Mouse (Mus musculus) layer of hippocampus, adult 2 months (tissue): Measurements from ENCODE around the gene Dpy19l1. TPM values are rescaled to one million over a fixed set of nuclear protein-coding genes. Genes with fewer than 3 reads are reported as not detected.

Source experiments
- DNase-seq, 2 experiments: peaks; one replicate each; pipeline ENCODE4 v3.0.0; 2022; ENCODE audit warnings: low spot score in 2 of 2
- H3K27ac ChIP-seq: fragments of 200-600 bp; 2 replicates; pipeline ENCODE4 v1.8.1; 2022
- H3K4me3 ChIP-seq: fragments of 200-600 bp; 2 replicates; pipeline ENCODE4 v1.8.1; 2022; ENCODE audit warnings: mild to moderate bottlenecking
- CTCF ChIP-seq: fragments of 200-600 bp; conservative IDR thresholded peaks from 2 replicates; pipeline ENCODE4 v1.8.1; 2022; ENCODE audit warnings: antibody characterized with exemption, mild to moderate bottlenecking, moderate library complexity
- long read RNA-seq, 2 experiments: library from polyadenylated mRNA; stranded (forward); transcript quantifications; one replicate each; pipeline ENCODE4 v2.0.0; 2021; ENCODE audit warnings: borderline mapping rate in 2 of 2
- total RNA-seq, 2 experiments: library from RNA; stranded (reverse); gene quantifications; 2 replicates each; pipeline ENCODE4 v1.2.3; 2021

Dpy19l1 gene
- 10 to 100 TPM; 36.5 to 38.0 TPM for total RNA-seq
- long read RNA-seq, experiment 1, full-length matches to known transcripts, result 22 of 30 reads
- long read RNA-seq, experiment 1, partial matches to known transcripts, result 2 of 30 reads
- long read RNA-seq, experiment 1, other reads (novel, unspliced or antisense), result 6 of 30 reads
- long read RNA-seq, experiment 2, full-length matches to known transcripts, result 14 of 22 reads
- long read RNA-seq, experiment 2, partial matches to known transcripts, result 2 of 22 reads
- long read RNA-seq, experiment 2, other reads (novel, unspliced or antisense), result 6 of 22 reads

DNA sequence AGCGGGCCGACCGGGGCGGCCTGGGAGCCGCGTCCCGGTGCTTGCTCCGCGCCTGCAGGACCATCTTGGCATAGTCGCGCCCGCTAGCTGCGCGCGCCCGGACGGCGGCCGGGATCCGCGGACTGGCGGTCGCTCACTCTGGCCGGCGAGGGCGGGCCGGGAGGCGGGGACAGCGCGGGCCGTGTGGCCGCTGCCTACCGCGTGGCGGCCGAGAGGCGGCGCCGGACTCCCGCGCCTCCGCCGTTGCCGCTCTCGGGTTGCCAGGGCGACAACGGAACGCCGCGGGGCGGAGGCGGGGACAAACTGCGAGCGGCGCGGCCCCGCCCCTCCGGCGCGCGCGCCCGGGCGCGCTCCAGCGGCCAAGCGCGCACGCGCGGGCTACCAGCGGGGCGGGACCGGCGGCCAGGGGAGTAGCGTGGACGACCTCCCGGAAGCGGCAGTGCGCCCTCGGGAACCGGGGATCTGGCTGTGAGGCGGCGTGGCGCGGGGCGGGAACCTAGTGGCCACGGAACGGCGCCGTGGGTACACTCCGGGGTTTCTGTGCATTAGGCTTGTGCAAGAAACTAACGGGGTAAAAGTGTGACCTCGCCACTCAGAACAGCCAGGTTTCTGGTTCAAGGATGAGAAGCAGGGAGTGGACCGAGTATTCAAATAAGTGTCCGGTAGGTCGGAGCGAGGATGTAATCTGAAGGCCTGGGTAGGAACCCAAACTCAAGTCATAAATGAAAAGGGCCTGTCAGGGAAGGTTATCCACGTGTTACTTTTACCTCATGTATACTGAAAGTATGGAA, at the start of gene Dpy19l1:
Dpy19l1 (minus strand) TSS at position 74 of the 791 bp plus-strand sequence.
- peak; percentile 51 for TF ChIP-seq CTCF
- H3K4me3 ChIP-seq, result peak within 1 kb of the TSS; percentile 84
- DNase-seq, result peak; percentile 90 to 92
- peak within 1 kb of the TSS; percentile 89 for H3K27ac ChIP-seq

DNA sequence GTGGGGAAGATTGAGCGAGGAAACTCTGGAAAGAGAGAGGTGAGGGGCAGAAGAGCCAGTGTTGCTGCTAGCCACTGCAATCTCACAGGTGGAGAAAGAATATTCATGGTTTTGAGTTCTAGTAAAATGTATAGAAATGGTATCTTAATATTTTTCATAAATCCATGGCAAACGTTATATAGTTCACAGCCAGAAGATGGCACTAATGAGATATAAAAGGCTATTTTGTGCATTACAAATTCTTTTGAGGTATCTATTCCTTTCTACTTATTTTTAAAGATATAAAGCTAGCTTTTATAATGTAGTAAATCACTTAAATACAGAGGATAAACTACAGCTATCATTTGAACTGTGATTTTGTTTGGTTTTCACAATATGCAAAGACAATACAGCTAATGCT, 35.2 kb upstream of the Dpy19l1 start:
- peak; percentile 74 for TF ChIP-seq CTCF
- H3K4me3 ChIP-seq, result no peak overlapping the region
- DNase-seq, result no peak
- H3K27ac ChIP-seq, result no peak overlapping the region

- Histone ChIP-seq H3K4me3 (no peak overlapping the region), H3K27ac (no peak overlapping the region)
- peak; percentile 98; the same call in 1 of the 2 replicates for TF ChIP-seq CTCF
- DNase-seq, result peak; percentile 77
Observed at GRCm38 (mm10) chr9:24516575-24517139, 13.7 kb upstream of the Dpy19l1 start.

GRCm38 (mm10) chr9:24514078-24514469, 11.1 kb upstream of the Dpy19l1 start:
- DNase-seq, result no peak
- no peak for TF ChIP-seq CTCF
- H3K27ac ChIP-seq, result no peak overlapping the region
- no peak overlapping the region for H3K4me3 ChIP-seq

GRCm38 (mm10) chr9:24513290-24514077, 10.5 kb upstream of the Dpy19l1 start:
- H3K27ac ChIP-seq, result no peak overlapping the region
- no peak overlapping the region for H3K4me3 ChIP-seq
- TF ChIP-seq CTCF, result no peak
- DNase-seq, result no peak

DNA sequence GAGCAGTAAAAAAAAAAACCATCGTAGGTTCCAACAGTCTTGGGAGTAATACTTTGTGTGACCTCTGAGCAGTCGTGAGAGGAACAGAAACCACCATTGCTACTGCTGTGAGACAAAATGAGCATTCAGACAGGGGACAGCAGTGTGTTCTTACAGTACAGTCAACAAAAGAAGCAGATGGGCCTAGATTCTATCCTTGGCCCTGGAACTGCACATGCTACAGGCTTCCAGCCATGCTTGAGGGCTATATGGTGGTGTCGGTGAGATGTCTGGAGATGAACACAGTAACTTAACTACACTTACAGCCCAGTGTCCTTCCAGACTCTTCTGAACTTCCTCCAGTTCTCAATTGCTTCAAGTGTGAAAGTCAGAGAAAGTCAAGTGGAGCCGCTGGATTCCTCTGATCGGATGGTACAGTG, 9.2 kb upstream of the Dpy19l1 start:
- TF ChIP-seq CTCF, result no peak
- no peak overlapping the region for H3K4me3 ChIP-seq
- no peak overlapping the region for H3K27ac ChIP-seq
- DNase-seq, result no peak

DNA sequence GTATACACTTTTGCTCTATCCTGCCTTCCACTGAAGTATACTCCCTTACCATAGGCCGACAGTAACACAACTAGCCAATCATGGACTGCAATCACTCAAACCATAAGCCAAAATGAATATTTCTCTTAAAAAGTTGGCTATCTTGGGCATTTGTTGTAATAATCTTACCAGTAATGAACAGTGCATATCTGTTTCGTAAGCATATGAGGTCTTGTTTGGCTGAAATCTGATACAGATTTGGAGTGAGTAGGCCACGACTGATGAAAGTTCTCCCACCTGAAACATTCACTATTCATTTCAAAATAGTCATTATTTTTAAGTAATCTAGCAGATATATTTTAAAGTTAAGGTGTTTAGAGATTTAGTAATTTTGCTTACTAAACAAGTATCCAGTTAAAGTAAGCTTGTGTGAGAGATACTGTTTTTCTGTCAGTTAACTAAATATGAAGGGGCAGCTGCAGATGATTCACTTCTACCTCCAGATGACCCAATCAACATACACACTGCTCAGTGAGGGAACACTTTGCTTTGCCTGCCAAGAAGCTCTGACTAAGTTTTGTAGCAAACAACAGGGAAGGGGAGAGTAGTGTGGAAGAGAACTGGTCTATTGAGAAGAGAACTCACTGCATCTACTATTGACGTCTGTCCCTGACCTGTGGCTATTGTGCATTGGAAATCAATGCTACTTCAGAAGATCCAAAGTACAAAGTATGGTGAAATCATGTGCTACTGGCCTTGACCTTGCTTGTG, 8.6 kb upstream of the Dpy19l1 start:
- no peak overlapping the region for H3K4me3 ChIP-seq
- TF ChIP-seq CTCF, result no peak
- DNase-seq, result no peak
- H3K27ac ChIP-seq, result no peak overlapping the region

DNA sequence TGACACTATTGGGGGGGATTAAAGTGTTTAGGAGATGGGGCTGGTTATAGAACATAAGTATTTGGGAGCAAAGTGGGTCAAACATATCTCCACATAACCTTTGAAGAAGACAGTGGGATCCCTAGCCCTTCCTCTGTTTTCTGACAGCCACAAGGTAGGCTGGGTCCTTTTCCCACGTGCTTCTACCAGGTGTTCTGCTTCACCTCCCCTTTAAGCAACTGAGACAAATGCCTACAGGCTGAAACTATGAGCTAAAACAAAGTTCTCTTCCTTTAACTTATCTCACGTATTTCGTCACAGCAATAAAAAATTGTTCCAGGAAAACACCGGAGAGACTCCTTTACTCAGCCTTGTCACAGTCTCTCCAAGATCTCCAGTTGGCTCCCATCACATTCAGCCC, 5.9 kb upstream of the Dpy19l1 start:
- H3K27ac ChIP-seq, result no peak overlapping the region
- DNase-seq, result no peak
- TF ChIP-seq CTCF, result no peak
- no peak overlapping the region for H3K4me3 ChIP-seq

DNA sequence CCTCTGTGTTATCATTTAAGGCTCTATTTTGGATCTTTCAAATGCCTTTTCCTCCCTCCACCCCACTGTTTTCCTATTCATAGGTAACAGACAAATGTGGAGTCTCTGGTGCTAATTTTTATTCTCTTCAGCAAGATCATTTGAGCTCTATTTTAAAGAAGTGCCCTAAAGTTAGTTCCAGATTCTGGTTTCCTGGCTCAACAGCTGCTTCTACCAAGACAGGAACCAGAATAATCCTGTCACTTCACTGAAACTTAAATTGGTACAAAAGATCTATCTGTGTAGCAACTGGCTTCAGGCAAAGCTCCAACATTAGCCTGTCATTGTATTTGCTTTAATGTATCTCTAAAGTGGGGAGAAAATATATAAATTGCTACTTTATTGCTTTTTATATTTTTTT, 3.6 kb upstream of the Dpy19l1 start:
- TF ChIP-seq CTCF, result no peak
- no peak for DNase-seq
- no peak overlapping the region for H3K4me3 ChIP-seq

GRCm38 (mm10) chr9:24505017-24505763, 2.2 kb upstream of the Dpy19l1 start:
- TF ChIP-seq CTCF, result no peak
- no peak for DNase-seq
- no peak overlapping the region for H3K27ac ChIP-seq
- no peak overlapping the region for H3K4me3 ChIP-seq

More for the DNA sequence above, 3.6 kb upstream of the Dpy19l1 start:
- H3K27ac ChIP-seq, result peak overlapping the region; percentile 49; the same call in 1 of the 2 replicates

DNA sequence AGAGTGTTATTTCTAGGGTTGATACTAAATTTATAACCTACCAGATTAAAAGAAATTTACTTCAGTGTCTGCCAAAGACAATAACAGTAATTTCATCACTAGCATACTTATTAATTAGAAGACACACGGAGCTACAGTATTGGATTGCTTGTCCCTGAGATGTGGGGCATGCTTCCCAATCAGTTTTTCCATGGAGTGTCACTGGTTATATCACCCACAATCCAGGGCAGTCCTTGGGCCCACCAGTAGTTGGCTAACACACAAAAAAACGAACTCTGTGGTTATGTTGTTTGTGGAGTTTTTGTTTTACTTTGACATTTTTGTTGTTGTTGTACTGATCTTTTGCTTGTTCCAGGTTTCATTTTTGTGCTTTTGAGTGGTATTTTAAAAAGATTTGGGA, 1.4 kb upstream of the Dpy19l1 start:
- peak; percentile 33 for TF ChIP-seq CTCF
- no peak overlapping the region for H3K4me3 ChIP-seq
- DNase-seq, result no peak
- H3K27ac ChIP-seq, result no peak overlapping the region

DNA sequence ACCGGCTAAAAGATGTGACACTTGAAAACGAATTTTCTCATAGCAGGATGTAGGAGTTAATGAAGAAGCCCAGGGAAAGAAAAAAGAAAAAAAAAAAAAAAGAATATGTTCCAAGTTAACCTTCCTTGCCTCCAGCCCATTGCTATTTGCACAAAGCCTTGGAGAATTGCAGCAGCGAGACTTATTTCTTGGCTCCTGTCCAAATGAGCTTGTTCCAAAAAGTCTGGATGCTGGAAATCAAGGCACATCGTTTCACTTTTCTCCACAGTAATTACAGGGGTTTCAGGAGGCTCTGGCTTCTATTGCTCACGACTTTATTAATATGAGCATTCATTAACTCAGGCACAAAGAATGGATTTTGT, 899 bp upstream of the Dpy19l1 start:
- TF ChIP-seq CTCF, result no peak
- peak overlapping the region; percentile 89 for H3K27ac ChIP-seq
- H3K4me3 ChIP-seq, result peak overlapping the region; percentile 84
- DNase-seq, result no peak
